Mouse (Mus musculus) limb, embryonic 14.5 days (tissue): ENCODE data around the gene Sdccag8. TPM values are rescaled to one million over a fixed set of nuclear protein-coding genes. Genes with fewer than 3 reads are reported as not detected.

Source experiments
- ATAC-seq: fragments of 200-750 bp; cut with Nextera tagmentation; 2 replicates; pipeline ENCODE4 v1.8.0; 2017; ENCODE audit warnings: low read depth, moderate number of reproducible peaks, moderate TSS enrichment; ENCODE audit not compliant: low FRiP score
- DNase-seq: peaks from one replicate; pipeline ENCODE4 v3.0.0-alpha.2; 2015; ENCODE audit warnings: low spot score
- H3K27ac ChIP-seq: fragments of 300-500 bp; sonication (generic); replicated peaks from 2 replicates; pipeline ENCODE4 v1.5.1; 2014; ENCODE audit warnings: low read depth, mild to moderate bottlenecking, low read length, moderate library complexity, mixed read lengths
- H3K27me3 ChIP-seq: fragments of 300-500 bp; sonication (generic); 2 replicates; pipeline ENCODE4 v1.6.1; 2014; ENCODE audit warnings: low read length, mixed read lengths; ENCODE audit not compliant: control insufficient read depth, insufficient read depth
- H3K36me3 ChIP-seq: fragments of 300-500 bp; sonication (generic); 2 replicates; pipeline ENCODE4 v1.6.1; 2014; ENCODE audit warnings: mild to moderate bottlenecking, low read length, moderate library complexity, mixed read lengths; ENCODE audit not compliant: control insufficient read depth, insufficient read depth
- H3K4me1 ChIP-seq: fragments of 300-500 bp; sonication (generic); 2 replicates; pipeline ENCODE4 v1.6.1; 2014; ENCODE audit warnings: antibody characterized with exemption, low read length, mixed read lengths; ENCODE audit not compliant: control insufficient read depth, insufficient read depth
- H3K4me2 ChIP-seq: fragments of 300-500 bp; sonication (generic); replicated peaks from 2 replicates; pipeline ENCODE4 v1.6.1; 2014; ENCODE audit warnings: low read depth, mild to moderate bottlenecking, low read length, moderate library complexity; ENCODE audit not compliant: severe bottlenecking
- H3K4me3 ChIP-seq: fragments of 300-500 bp; sonication (generic); replicated peaks from 2 replicates; pipeline ENCODE4 v1.5.1; 2014; ENCODE audit warnings: low read length
- H3K9ac ChIP-seq: fragments of 300-500 bp; sonication (generic); 2 replicates; pipeline ENCODE4 v1.6.1; 2014; ENCODE audit warnings: mild to moderate bottlenecking, low read depth, low read length, moderate library complexity; ENCODE audit not compliant: severe bottlenecking
- H3K9me3 ChIP-seq: fragments of 300-500 bp; sonication (generic); 2 replicates; pipeline ENCODE4 v1.6.1; 2016; ENCODE audit warnings: low read length; ENCODE audit not compliant: control insufficient read depth
- POLR2A ChIP-seq: fragments of 200-500 bp; IDR thresholded peaks from 2 replicates; pipeline ENCODE4 v1.8.0; 2012; ENCODE audit warnings: inconsistent platforms, mild to moderate bottlenecking, moderate library complexity, borderline replicate concordance; ENCODE audit not compliant: insufficient read depth, insufficient read length; ENCODE audit errors: extremely low read depth
- WGBS: fragments of 180-500 bp; shearing (Covaris S2); extraction: QIAGEN DNeasy Blood & Tissue Kit; methylation state at CpG from one replicate; pipeline ENCODE4 v1.1.7; 2014; 5-methylcytosine and 5-hydroxymethylcytosine counted together
- polyA plus RNA-seq, 2 experiments: library from polyadenylated mRNA; depleted of rRNA in 1 of 2; stranded (reverse) in 1 of 2; unstranded in 1 of 2; fragments of >200 nt; fragmentation: Nextera tagmentation in 1 of 2; extraction: Ambion mirVana in 1 of 2; gene quantifications; 2 replicates each; pipeline versions ENCODE4 v1.2.1 to v1.2.3; 2012 to 2014

The Sdccag8 gene
- polyA plus RNA-seq, 2 experiments, result 8.5 to 15.8 TPM

DNA sequence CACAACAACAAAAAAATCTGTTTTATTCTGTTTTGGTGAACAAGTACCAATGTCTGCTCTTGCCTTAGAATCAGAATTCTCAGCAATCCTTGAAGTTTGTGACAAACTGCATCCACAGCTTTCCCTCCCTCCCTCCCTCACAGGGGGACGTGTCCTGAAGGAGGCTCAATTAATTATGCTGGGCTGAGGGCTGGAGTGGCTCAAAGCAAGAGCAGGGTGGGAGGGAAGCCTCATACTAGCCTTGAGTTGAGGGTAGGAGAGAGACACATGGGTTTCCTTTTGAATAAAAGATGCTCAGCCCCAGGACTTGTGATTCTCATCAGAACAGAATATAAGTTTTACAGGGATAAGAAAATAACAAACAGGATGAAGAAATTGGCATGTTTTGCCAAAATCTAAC lies 217.8 kb downstream of the Sdccag8 start:
- DNase-seq, result no peak
- no peak overlapping the region for H3K27ac ChIP-seq
- H3K4me2 ChIP-seq, result no peak overlapping the region
- no peak overlapping the region for H3K4me3 ChIP-seq
- WGBS, result 15% methylated on average over 1 of the region's 1 CpGs
- H3K36me3 ChIP-seq, result no peaks in the 10 kb centered on the region
- no peak overlapping the region for H3K9ac ChIP-seq
- no peaks in the 10 kb centered on the region for H3K27me3 ChIP-seq
- no peaks in the 10 kb centered on the region for H3K9me3 ChIP-seq
- H3K4me1 ChIP-seq, result no peaks in the 10 kb centered on the region
- ATAC-seq, result no peak
- no peak for TF ChIP-seq POLR2A

DNA sequence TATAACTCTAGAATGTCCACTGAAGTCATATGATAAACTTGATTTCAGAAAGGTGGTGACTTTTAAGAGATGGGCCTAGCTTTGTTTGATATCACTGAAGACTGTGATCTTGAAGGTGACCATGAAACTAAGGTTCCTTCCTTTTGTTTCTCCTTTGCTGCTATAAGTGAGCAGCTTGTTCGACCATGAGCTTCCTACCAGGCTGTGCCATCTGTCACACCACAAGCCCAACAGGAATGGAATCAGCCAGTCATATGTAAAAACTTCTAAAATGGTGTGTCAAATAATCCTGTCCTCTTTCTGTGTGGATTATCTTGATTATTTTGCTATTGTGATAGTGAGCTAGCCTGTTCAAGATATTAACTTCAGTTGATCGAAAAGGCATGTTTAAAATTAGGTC lies 221.0 kb downstream of the Sdccag8 start:
- no peak overlapping the region for H3K4me3 ChIP-seq
- no peaks in the 10 kb centered on the region for H3K27me3 ChIP-seq
- DNase-seq, result no peak
- no peak overlapping the region for H3K9ac ChIP-seq
- H3K4me1 ChIP-seq, result no peaks in the 10 kb centered on the region
- H3K36me3 ChIP-seq, result no peaks in the 10 kb centered on the region
- no peak overlapping the region for H3K27ac ChIP-seq
- TF ChIP-seq POLR2A, result no peak
- no peak for ATAC-seq
- no peaks in the 10 kb centered on the region for H3K9me3 ChIP-seq
- 90% methylated on average over 2 of the region's 2 CpGs for WGBS
- no peak overlapping the region for H3K4me2 ChIP-seq

DNA sequence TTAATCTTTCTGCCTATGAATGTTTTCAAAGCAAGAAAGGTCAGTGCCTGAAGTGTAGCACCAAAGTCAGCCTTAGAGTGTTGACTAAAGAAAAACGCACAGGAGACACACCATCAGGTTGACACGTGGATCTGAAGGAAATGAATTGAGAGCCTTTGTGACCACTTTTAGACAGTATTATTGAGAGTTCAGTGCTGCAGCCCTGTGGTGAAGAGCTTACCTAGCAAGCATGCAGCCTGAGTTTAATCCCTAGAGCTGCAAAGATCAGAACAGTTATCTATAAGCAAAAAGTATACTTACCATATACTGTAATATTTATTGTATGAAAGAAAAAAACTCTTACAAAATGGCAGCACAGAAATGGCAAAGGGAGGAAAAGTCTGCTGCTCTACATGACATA lies 223.9 kb downstream of the Sdccag8 start:
- no peak overlapping the region for H3K4me2 ChIP-seq
- no peaks in the 10 kb centered on the region for H3K4me1 ChIP-seq
- no peak overlapping the region for H3K4me3 ChIP-seq
- DNase-seq (no peak), ATAC-seq (no peak)
- H3K27ac ChIP-seq, result no peak overlapping the region
- no peak for TF ChIP-seq POLR2A
- WGBS, result 64% methylated on average over 2 of the region's 2 CpGs
- H3K9me3 ChIP-seq, result no peaks in the 10 kb centered on the region
- no peak overlapping the region for H3K9ac ChIP-seq
- H3K27me3 ChIP-seq, result no peaks in the 10 kb centered on the region
- H3K36me3 ChIP-seq, result no peaks in the 10 kb centered on the region

DNA sequence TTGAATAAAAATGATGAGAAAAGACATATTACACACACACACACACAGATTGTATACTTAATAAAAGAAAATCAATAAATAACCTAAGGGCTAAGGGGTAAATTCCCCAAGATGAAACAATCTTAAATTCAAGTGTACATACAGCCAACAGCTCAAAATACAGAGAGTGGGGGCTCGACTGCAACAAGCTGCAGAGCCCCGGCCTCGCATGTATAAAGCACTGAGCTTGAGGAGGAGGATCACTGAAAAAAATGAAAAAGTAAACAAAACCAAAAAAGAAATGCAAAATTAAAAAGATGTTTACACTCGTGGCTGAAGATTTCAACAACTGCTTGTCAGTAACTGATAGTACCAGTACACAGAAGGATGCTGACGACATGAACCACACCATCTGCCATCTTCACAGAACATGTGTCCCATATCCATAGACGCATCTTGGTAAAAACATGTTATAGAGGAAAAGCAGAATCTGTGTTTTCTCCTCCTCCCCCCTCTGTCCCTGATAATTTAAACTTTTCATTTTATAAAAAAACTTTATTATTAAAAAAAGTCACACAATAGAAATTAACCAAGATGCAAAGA lies 224.7 kb downstream of the Sdccag8 start:
- Histone ChIP-seq H3K27me3 (no peaks in the 10 kb centered on the region), H3K36me3 (no peaks in the 10 kb centered on the region), H3K4me1 (no peaks in the 10 kb centered on the region), H3K4me3 (no peak overlapping the region), H3K9me3 (no peaks in the 10 kb centered on the region), H3K27ac (no peak overlapping the region), H3K4me2 (no peak overlapping the region), H3K9ac (no peak overlapping the region)
- TF ChIP-seq POLR2A, result no peak
- 85% methylated on average over 6 of the region's 6 CpGs for WGBS
- no peak for DNase-seq
- ATAC-seq, result no peak

DNA sequence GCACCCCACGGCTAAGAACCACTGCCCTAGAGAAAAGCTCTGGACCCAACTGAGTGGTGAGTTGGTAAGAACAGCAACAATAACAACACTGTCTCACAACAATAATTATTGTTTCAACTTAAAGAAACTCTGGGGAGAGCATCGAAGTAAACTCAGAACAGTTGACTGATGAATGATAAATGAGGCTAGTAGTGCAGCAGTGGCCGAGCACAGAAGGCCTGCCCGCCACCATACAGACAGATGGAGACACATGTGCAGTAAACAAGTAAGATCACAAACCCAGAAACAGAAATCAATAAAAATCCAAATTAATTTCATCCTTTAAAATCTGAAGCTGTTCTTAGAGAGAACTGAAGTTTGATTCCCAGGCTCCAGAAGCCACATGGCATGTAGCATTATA lies 225.6 kb downstream of the Sdccag8 start:
- H3K4me2 ChIP-seq, result no peak overlapping the region
- ATAC-seq (no peak), DNase-seq (no peak)
- 67% methylated on average over 4 of the region's 4 CpGs for WGBS
- H3K36me3 ChIP-seq, result no peaks in the 10 kb centered on the region
- H3K9me3 ChIP-seq, result no peaks in the 10 kb centered on the region
- no peak overlapping the region for H3K27ac ChIP-seq
- H3K27me3 ChIP-seq, result no peaks in the 10 kb centered on the region
- TF ChIP-seq POLR2A, result no peak
- H3K4me1 ChIP-seq, result no peaks in the 10 kb centered on the region
- H3K9ac ChIP-seq, result no peak overlapping the region
- no peak overlapping the region for H3K4me3 ChIP-seq

DNA sequence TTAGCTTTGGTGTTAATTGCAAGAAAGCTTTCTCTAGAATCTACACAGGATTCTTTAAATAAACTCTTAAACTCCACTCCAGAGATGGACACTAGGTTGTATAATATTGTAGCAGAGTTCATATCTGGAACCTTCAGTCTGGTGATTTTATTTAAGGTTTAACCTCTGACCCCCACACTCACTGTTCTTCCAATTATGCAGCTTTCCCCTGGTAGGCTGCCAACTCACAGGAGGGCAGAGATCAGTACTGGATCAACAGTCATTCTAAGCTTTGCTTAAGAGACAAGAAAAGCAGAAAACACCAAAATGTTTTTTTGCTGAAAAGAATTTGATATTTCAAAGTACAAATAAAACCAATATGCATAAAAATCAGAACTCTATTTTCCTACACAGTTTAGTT lies 231.4 kb downstream of the Sdccag8 start:
- H3K4me2 ChIP-seq, result no peak overlapping the region
- H3K36me3 ChIP-seq, result 0 out of 2 replicates have a peak, but pooled peaks cover 3% of the 10 kb centered on the region
- ATAC-seq, result no peak
- no peak overlapping the region for H3K4me3 ChIP-seq
- no peaks in the 10 kb centered on the region for H3K27me3 ChIP-seq
- H3K27ac ChIP-seq, result no peak overlapping the region
- no peak for TF ChIP-seq POLR2A
- H3K4me1 ChIP-seq, result no peaks in the 10 kb centered on the region
- DNase-seq, result no peak
- no peak overlapping the region for H3K9ac ChIP-seq
- H3K9me3 ChIP-seq, result no peaks in the 10 kb centered on the region
